Comparison of ENCODE assay signal across 8 mouse cellular contexts in the genomic region with DNA sequence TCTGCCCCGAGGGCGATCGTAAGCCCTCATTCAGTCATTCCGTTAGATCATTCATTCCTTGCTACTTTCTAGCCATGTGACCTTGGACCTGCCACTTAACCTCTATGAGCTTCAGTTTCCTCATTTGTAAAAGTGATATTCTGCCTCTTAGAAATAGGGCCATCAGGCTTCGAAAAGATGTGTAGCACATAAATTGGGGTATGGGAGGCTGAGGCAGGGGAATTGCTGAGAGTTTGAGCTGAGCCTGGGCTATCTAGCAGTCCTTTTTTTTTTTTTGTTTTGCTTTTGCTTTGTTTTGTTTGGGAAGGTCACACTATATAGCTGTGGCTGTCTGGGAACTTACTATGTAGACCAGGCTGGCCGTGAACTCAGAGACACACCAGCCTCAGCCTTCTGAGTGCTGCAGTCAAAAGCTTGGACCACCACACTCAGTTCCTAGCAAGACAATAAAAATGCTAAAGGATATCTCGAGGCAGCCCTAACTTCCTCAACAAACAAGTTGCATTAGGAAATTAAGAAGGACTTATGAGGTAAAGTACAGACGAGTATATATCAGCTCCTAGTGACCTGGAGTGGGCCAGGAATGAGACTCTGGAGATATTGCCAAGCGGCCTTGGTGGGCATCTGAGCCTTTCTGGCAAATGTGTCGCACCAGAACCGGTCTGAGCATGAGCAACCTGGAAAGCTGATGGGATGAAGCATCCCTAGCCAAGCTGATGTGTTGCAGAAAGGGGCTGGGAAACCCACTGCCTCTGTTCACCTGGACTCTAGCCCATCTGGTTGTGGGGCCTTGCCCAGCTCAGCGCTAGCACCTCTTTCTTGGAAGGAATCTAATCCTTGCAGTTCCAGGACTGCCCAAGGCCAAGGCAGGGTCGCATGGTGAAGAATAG. TPM values are rescaled to one million over a fixed set of nuclear protein-coding genes. Genes with fewer than 3 reads are reported as not detected.
DNase-seq lines count a peak whose midpoint lies in the region; ATAC-seq and TF ChIP-seq lines count a peak whose summit lies in the region.

No protein-coding gene starts in this region.

- WGBS in forebrain, postnatal 0 days: 54% methylated on average over 13 of the region's 13 CpGs
- WGBS in liver, postnatal 0 days (ENCODE audit: insufficient replicate concordance): 46% methylated on average over 13 of the region's 13 CpGs

- TF ChIP-seq EP300 in liver, postnatal 0 days (IDR thresholded peaks at IDR 0.05; ENCODE audit: low read depth): 0 out of 2 replicates have a peak, but pooled peaks have one; percentile 12

- intact Hi-C loops in gastrocnemius, adult 2 months (cut with DNase I): no loop called here
- intact Hi-C loops in left cerebral cortex, postnatal 36 days (cut with DNase I): loop anchor here (10.0 kb wide), 1 partner anchor 242 kb away; a partner anchor contains a TSS

- peak overlapping the region; percentile 95 for H3K4me3 ChIP-seq in gastrocnemius, adult 2 months
- H3K4me3 ChIP-seq in E14TG2a.4 (replicated peaks; ENCODE audit: low read length): peak overlapping the region; percentile 91
- H3K4me3 ChIP-seq in forebrain, postnatal 0 days (ENCODE audit: low read depth, low read length): peak overlapping the region; percentile 62
- peak overlapping the region; percentile 81 for H3K4me3 ChIP-seq in liver, postnatal 0 days (ENCODE audit: low read depth, low read length)

- peaks cover 12% of the 10 kb centered on the region for H3K36me3 ChIP-seq in E14TG2a.4 (ENCODE audit: insufficient read depth, low read length)
- no peaks in the 10 kb centered on the region for H3K36me3 ChIP-seq in forebrain, postnatal 0 days (ENCODE audit: insufficient read depth)
- peaks cover 12% of the 10 kb centered on the region for H3K36me3 ChIP-seq in liver, postnatal 0 days (replicated peaks; ENCODE audit: insufficient read depth, low read length)

- H3K9ac ChIP-seq in forebrain, postnatal 0 days: peak overlapping the region; percentile 63
- H3K9ac ChIP-seq in liver, postnatal 0 days (replicated peaks): peak overlapping the region; percentile 94

- peak overlapping the region; percentile 88 for H3K27ac ChIP-seq in gastrocnemius, adult 2 months
- H3K27ac ChIP-seq in forebrain, postnatal 0 days (ENCODE audit: low read depth, low read length): no peak overlapping the region
- H3K27ac ChIP-seq in liver, postnatal 0 days (ENCODE audit: low read depth): peak overlapping the region; percentile 93

- H3K4me1 ChIP-seq in E14TG2a.4 (replicated peaks; ENCODE audit: low read depth, low read length): peaks cover 66% of the 10 kb centered on the region
- peaks cover 6% of the 10 kb centered on the region; the same call in 1 of the 2 replicates for H3K4me1 ChIP-seq in forebrain, postnatal 0 days (ENCODE audit: insufficient read depth)
- peaks cover 33% of the 10 kb centered on the region for H3K4me1 ChIP-seq in liver, postnatal 0 days (ENCODE audit: insufficient read depth)

- no peaks in the 10 kb centered on the region for H3K9me3 ChIP-seq in E14TG2a.4 (ENCODE audit: low read length)
- H3K9me3 ChIP-seq in forebrain, postnatal 0 days (ENCODE audit: low read length): no peaks in the 10 kb centered on the region
- no peaks in the 10 kb centered on the region for H3K9me3 ChIP-seq in liver, postnatal 0 days (ENCODE audit: low read length)

- H3K4me2 ChIP-seq in forebrain, postnatal 0 days (ENCODE audit: low read depth): peak overlapping the region; percentile 98
- H3K4me2 ChIP-seq in liver, postnatal 0 days (ENCODE audit: low read depth, low read length): peak overlapping the region; percentile 91

- ATAC-seq in forebrain, postnatal 0 days: no peak
- ATAC-seq in liver, postnatal 0 days: no peak
- ATAC-seq in frontal cortex, adult (ENCODE audit: low TSS enrichment): no peak

- no peak for TF ChIP-seq CTCF in gastrocnemius, adult 2 months (IDR thresholded peaks at IDR 0.05)
- no peak for TF ChIP-seq CTCF in E14TG2a.4 (conservative IDR thresholded peaks at IDR 0.05; ENCODE audit: low read length)
- TF ChIP-seq CTCF in forebrain, postnatal 0 days (IDR thresholded peaks at IDR 0.05; ENCODE audit: low read depth): no peak
- no peak for TF ChIP-seq CTCF in liver, postnatal 0 days (IDR thresholded peaks at IDR 0.05; ENCODE audit: low read depth)

- DNase-seq in gastrocnemius, adult 2 months: no peak
- DNase-seq in gastrocnemius, adult 18-20 months (ENCODE audit: low spot score): no peak
- DNase-seq in forebrain, postnatal 0 days: no peak
- DNase-seq in liver, postnatal 0 days: no peak
- no peak for DNase-seq in left cerebral cortex, postnatal 36 days (ENCODE audit: low spot score in 2 of 2)
- no peak for DNase-seq in kidney, adult 9 months

- peaks cover 64% of the 10 kb centered on the region for H3K27me3 ChIP-seq in E14TG2a.4 (ENCODE audit: insufficient read depth, low read length)
- no peaks in the 10 kb centered on the region for H3K27me3 ChIP-seq in forebrain, postnatal 0 days (ENCODE audit: insufficient read depth, low read length)
- no peaks in the 10 kb centered on the region for H3K27me3 ChIP-seq in liver, postnatal 0 days (ENCODE audit: insufficient read depth, low read length)

RNA-seq across cellular contexts. Expression of a gene that starts 0.6 kb away (rescaled TPM):
- 1 to 10 TPM; 3.8 to 5.3 TPM for total RNA-seq in gastrocnemius, adult 2 months (2021)
- total RNA-seq in gastrocnemius, adult 18-20 months (2021): 1 to 10 TPM; 2.9 to 4.0 TPM
- total RNA-seq in forebrain, postnatal 0 days (2014; rRNA removed): 3.5 and 8.5 TPM in 2 replicates
- polyA plus RNA-seq in forebrain, postnatal 0 days (2015; fragmentation: Nextera tagmentation; extraction: Ambion mirVana): 3.6 and 6.7 TPM in 2 replicates
- polyA plus RNA-seq in liver, postnatal 0 days (2015; fragmentation: Nextera tagmentation; extraction: Ambion mirVana): 10.1 and 10.4 TPM in 2 replicates
- 10 to 100 TPM; 17.1 to 19.2 TPM for total RNA-seq in left cerebral cortex, postnatal 36 days (2021)

RNA-seq across cellular contexts. Expression of a gene that starts 26.7 kb away (rescaled TPM):
- total RNA-seq in gastrocnemius, adult 2 months (2021): not detected
- not detected for total RNA-seq in gastrocnemius, adult 18-20 months (2021)
- not detected in 2 replicates for total RNA-seq in forebrain, postnatal 0 days (2014; rRNA removed)
- not detected in 2 replicates for polyA plus RNA-seq in forebrain, postnatal 0 days (2015; fragmentation: Nextera tagmentation; extraction: Ambion mirVana)
- not detected in 2 replicates for polyA plus RNA-seq in liver, postnatal 0 days (2015; fragmentation: Nextera tagmentation; extraction: Ambion mirVana)
- not detected for total RNA-seq in left cerebral cortex, postnatal 36 days (2021)
